Mouse (Mus musculus) embryonic fibroblast, embryonic 13.5 days (primary cell): ENCODE measurements around the gene Gab2.

Experiments
- CTCF ChIP-seq: IDR thresholded peaks from 2 replicates; pipeline ENCODE4 v1.5.1; 2011; ENCODE audit warnings: mild to moderate bottlenecking, control low read depth, low read length, moderate library complexity, borderline replicate concordance; ENCODE audit not compliant: insufficient read depth
- POLR2A ChIP-seq: IDR thresholded peaks from 2 replicates; pipeline ENCODE4 v1.6.1; 2011; ENCODE audit warnings: low read depth, mild to moderate bottlenecking, control low read depth, low read length, moderate library complexity

DNA sequence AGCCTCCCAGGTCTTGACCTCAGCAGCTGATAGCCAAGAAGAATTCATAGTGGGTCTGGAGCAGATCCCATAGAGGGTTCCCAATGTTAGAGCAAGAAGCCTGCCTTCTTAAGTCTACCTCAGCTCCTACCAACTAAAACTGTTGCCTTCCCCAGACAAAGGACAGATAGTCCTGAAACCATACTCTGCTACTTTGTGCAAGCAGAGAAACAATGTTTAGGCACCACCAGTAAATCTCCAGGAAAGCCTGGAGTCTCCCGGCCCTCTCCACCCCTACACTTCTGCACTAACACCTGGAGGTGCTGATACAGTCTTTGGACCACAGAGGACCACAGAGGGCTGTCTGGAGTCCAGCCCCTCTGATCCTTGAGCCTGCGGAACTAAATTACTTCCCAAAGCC is 263.3 kb downstream of the Gab2 start:
- TF ChIP-seq CTCF (no peak), POLR2A (no peak)
